Mouse (Mus musculus) mouse embryonic stem cell (cell line): ENCODE results near the gene Alms1.
"Not testable (repeated sequence)": the region's sequence is repeated elsewhere in the genome, so short reads cannot be mapped to it uniquely, and the experiment has no call there.

ENCODE experiments used
- in situ Hi-C, 2 experiments: fragments of 300-500 bp; cut with MboI; formaldehyde crosslinking; loops; 1 replicate in 1 of 2; 3 replicates in 1 of 2; pipeline ENCODE4 v1.14.3; 2019 to 2020; ENCODE audit warnings: low sequenced_read_pairs in 2 of 2, low pct_unique_long_range_greater_than_20kb in 1 of 2, mixed read lengths in 1 of 2; ENCODE audit not compliant: unreplicated experiment in 1 of 2

The Alms1 gene

DNA sequence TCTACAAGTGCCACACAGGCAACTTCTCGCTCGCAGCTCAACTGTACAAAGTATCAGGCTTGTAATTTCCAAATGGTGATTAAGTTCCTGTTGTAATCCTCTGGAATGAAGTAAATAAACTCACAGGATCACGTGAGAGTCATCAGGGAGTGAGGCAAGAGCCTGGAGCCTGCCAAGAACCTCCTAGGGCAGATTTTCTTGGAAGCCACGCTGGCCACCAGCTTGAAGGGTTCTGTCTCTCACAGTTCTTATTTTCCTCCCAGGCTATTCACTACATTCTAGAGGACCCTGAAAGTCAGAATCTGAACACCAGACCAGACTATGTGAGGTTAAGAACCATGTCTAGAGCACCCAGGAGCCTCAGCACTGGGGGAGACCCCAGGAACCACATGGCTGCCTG lies 114.6 kb downstream of the Alms1 start:
- in situ Hi-C loops = not testable (repeated sequence)

DNA sequence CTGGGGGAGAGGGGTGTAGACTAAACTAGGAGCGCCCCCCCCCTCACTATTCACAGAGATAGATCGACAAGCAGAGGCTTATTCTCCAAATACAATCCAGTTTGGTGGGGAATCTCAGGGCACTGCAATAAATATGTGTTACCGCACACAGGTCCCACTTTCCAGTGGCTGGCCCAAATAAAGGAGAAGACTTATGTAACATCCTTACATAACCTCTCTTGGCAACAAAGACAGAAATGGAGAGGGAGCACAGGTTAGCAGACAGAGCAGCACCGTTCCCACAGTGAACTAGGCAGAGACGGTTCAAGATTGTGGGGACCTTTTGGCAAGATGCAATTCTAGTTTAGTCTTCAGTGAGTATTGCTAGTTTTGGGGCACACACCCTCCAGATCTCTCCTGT lies 121.9 kb downstream of the Alms1 start:
- in situ Hi-C loops = not testable (repeated sequence)

DNA sequence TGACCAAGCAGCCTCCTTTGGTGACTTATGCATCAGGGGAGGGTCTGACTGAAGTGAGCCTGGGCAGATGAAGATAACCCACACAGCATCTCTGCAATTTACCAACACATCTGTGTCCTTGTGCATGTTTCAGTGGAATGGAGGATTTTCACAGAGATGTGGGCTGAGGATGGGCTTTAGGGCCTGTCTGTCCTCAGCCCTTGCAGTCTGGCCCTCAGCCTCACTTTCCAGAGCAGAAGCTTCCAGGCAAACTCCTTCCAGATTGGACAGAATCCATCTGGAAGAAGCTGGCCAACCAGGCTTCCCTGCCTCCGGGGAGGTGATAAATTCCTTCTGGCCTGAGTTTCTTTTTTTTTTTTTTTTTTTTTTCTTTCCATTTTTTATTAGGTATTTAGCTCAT lies 122.3 kb downstream of the Alms1 start:
- in situ Hi-C loops = not testable (repeated sequence)

DNA sequence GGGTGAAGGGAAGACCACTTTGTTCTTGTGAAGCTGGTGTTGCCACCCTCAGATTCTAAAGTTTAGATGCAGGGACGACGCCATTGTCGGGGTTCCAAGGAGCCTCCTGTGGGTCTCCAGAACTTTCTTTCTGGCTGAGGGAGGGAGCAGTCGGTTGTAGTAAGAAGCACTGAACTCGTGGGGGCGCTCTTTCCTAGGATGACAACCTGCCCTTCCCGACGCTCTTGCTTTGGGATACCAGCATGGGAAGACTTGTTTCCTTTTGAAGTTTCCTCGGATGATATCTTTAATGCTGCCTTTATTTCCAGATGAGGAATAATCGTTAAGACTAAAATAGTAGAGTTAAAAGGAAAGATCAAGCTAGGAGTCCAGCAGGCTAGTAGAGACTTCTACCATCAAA lies 125.8 kb downstream of the Alms1 start, which contains the start of gene Nat8f7:
TSS of gene Nat8f7 (minus strand) at position 101 of the 400 bp plus-strand sequence.
- in situ Hi-C loops = not testable (repeated sequence)
